Mouse (Mus musculus) gonadal fat pad, adult 2 months (tissue): ENCODE data around the gene Prss34. TPM values are rescaled to one million over a fixed set of nuclear protein-coding genes. Genes with fewer than 3 reads are reported as not detected.

Experiments used
- DNase-seq: peaks from one replicate; pipeline ENCODE4 v3.0.0-alpha.2; 2012; ENCODE audit warnings: low read depth
- polyA plus RNA-seq: library from polyadenylated mRNA; depleted of rRNA; stranded (reverse); fragments of >200 nt; gene quantifications from 2 replicates; pipeline ENCODE4 v1.2.3, GENCODE M21; 2012; rRNA removed

The Prss34 gene
- polyA plus RNA-seq, 1 experiment: 0.34 TPM

- DNase-seq: no peak
Measured at GRCm38 (mm10) chr17:25318354-25318753, 20.2 kb downstream of the Prss34 start, which contains the start of gene Prss29. Prss29 (plus strand) TSS chr17:25318654.

- no peak for DNase-seq
Measured at GRCm38 (mm10) chr17:25320819-25321218, 22.6 kb downstream of the Prss34 start.

- no peak for DNase-seq
Measured at GRCm38 (mm10) chr17:25322930-25323329, 24.7 kb downstream of the Prss34 start.

- DNase-seq: no peak
Measured at GRCm38 (mm10) chr17:25332321-25332720, 34.1 kb downstream of the Prss34 start.

GRCm38 (mm10) chr17:25333943-25334342 is 35.7 kb downstream of the Prss34 start:
- DNase-seq: no peak

- DNase-seq: no peak
Measured at GRCm38 (mm10) chr17:25338218-25338617, 40.0 kb downstream of the Prss34 start.

DNA sequence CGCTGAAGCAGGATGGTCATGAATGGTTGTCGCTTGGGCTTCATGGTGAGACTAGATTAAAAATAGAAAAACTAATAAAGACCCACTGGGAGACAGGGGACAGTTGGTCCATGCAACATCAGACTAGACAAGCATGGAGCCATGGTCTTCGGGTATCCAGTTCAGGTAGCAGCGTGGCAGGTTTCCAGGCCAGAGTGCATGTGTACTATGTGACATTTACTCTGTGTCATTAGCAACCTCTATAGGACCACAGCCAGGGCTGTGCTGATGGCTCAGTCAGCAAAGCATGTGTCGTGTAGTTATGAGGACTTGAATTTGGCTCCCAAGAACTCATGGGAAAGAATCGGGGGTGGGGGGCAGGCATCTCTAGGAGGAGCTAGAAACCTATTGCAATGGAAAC is 41.8 kb downstream of the Prss34 start:
- DNase-seq: no peak

- DNase-seq: no peak
Measured at GRCm38 (mm10) chr17:25341490-25341889, 43.3 kb downstream of the Prss34 start.

- DNase-seq: no peak
Measured at GRCm38 (mm10) chr17:25345462-25345861, 47.3 kb downstream of the Prss34 start, which contains the start of gene Tpsab1. Tpsab1 (minus strand) TSS chr17:25345562.

Other genes starting within 250 kb of the Prss34 start
- 37.6 and 53.0 TPM in 2 replicates for gene Tmem204, start 214.8 kb upstream of the Prss34 start, polyA plus RNA-seq
- gene Telo2, start 182.4 kb upstream of the Prss34 start, polyA plus RNA-seq: 17.3 and 25.3 TPM in 2 replicates
- gene Ptx4, start 177.6 kb upstream of the Prss34 start, polyA plus RNA-seq: 0.15 and 0.18 TPM in 2 replicates
- gene Clcn7, start 165.0 kb upstream of the Prss34 start, polyA plus RNA-seq: 82.7 and 93.5 TPM in 2 replicates
- 0.04 TPM in 1 of 2 replicates, not detected in the other for gene Ccdc154, start 135.9 kb upstream of the Prss34 start, polyA plus RNA-seq
- gene Gm38655, start 122.9 kb upstream of the Prss34 start, polyA plus RNA-seq: 0.24 and 0.57 TPM in 2 replicates
- 9.5 and 10.5 TPM in 2 replicates for gene BC003965, start 113.8 kb upstream of the Prss34 start, polyA plus RNA-seq
- gene Unkl, start 110.0 kb upstream of the Prss34 start, polyA plus RNA-seq: 14.8 and 17.1 TPM in 2 replicates
- gene Gnptg, start 58.3 kb upstream of the Prss34 start, polyA plus RNA-seq: 58.7 and 60.3 TPM in 2 replicates
- 21.5 and 24.7 TPM in 2 replicates for gene Tsr3, start 58.2 kb upstream of the Prss34 start, polyA plus RNA-seq
- 4.0 and 4.3 TPM in 2 replicates for gene Baiap3, start 42.0 kb upstream of the Prss34 start, polyA plus RNA-seq
- gene Ube2i, start 23.8 kb upstream of the Prss34 start, polyA plus RNA-seq: 136 and 144 TPM in 2 replicates
- not detected in 2 replicates for gene Prss28, start 10.3 kb downstream of the Prss34 start, polyA plus RNA-seq
- gene Prss29, start 20.3 kb downstream of the Prss34 start, polyA plus RNA-seq: 0.27 TPM in 1 of 2 replicates, not detected in the other
- 0.32 and 0.44 TPM in 2 replicates for gene Tpsab1, start 47.2 kb downstream of the Prss34 start, polyA plus RNA-seq
- 4.3 and 9.6 TPM in 2 replicates for gene Tpsb2, start 67.9 kb downstream of the Prss34 start, polyA plus RNA-seq
- 0.25 TPM in 1 of 2 replicates, not detected in the other for gene Tpsg1, start 70.9 kb downstream of the Prss34 start, polyA plus RNA-seq
- gene Cacna1h, start 135.4 kb downstream of the Prss34 start, polyA plus RNA-seq: 8.9 and 15.1 TPM in 2 replicates
- gene Tekt4, start 156.2 kb downstream of the Prss34 start, polyA plus RNA-seq: 3.0 and 4.3 TPM in 2 replicates
- gene Sstr5, start 198.9 kb downstream of the Prss34 start, polyA plus RNA-seq: 0.08 TPM in 1 of 2 replicates, not detected in the other